Mouse (Mus musculus): ENCODE data around the gene A230050P20Rik. TPM values are rescaled to one million over a fixed set of nuclear protein-coding genes. Genes with fewer than 3 reads are reported as not detected.
"Not testable (repeated sequence)": the region's sequence is repeated elsewhere in the genome, so short reads cannot be mapped to it uniquely, and the experiment has no call there.

The A230050P20Rik gene
- 0.29 and 0.57 TPM in 2 replicates for polyA plus RNA-seq (2012)

DNA sequence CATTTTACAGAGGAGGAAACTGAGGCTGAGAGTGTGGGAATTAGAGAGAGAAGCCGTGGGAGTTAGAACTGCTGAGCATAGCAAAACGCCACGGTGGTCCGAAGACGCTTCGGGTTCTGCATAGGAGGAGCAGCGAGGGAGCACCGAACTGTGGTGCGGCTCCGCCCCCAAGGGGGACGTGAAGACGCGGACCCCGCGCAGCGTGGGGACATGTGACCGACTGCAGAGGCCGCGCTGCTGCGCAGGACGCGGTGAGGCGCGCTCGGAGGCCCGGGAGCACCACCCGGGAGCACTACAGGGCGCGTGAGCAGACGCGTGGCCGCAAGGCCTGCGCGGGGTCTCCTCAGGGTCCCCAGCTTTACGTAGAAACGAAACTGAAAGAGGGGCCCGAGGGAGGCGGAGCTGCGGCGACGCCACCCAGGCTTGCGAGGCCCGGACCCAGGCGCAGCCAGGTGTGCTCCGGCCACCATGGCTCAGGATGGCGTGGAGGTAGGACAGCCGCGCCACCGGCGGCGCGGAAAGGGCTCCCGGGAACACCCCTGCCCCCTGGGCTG lies at the start of gene A230050P20Rik:
A230050P20Rik (plus strand) TSS at position 195 of the 554 bp plus-strand sequence.
- Histone ChIP-seq H3K27me3 (ENCODE audit: control insufficient read depth) (peaks cover 33% of the 10 kb centered on the region), H3K4me3 (replicated peaks) (peak within 1 kb of the TSS; percentile 61), H3K4me1 (ENCODE audit: control insufficient read depth) (peaks cover 15% of the 10 kb centered on the region), H3K9me3 (ENCODE audit: control insufficient read depth, low read length) (no peaks in the 10 kb centered on the region), H3K36me3 (ENCODE audit: control insufficient read depth) (peaks cover 7% of the 10 kb centered on the region; the same call in 1 of the 2 replicates)
- TF ChIP-seq TAL1 (IDR thresholded peaks at IDR 0.05; ENCODE audit: low read length) = no peak
- TF ChIP-seq GATA1 (IDR thresholded peaks at IDR 0.05; ENCODE audit: low read length) = no peak

DNA sequence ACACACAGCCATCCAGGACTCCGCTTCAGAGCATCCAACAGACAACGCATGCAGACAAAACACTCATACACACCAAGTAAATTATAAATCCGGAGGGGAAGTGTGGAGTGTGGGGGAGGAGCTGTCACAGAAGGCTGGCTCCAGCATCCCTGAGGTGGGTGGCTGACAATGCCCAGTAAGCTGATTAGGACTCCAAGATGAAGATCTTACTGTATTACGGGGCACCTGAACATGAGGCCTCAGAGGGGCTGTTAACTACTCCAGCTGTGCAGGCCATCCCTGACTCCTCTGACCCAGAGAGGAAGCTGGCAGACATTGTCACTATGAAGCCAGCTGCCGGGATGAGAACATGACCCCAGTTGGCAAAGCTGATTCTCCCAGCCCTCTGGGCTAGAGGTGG lies 48.4 kb upstream of the A230050P20Rik start:
- TF ChIP-seq GATA1 (IDR thresholded peaks at IDR 0.05; ENCODE audit: low read length) (no peak), TAL1 (IDR thresholded peaks at IDR 0.05; ENCODE audit: low read length) (no peak)
- Histone ChIP-seq H3K4me3 (replicated peaks) (no peak overlapping the region), H3K9me3 (ENCODE audit: control insufficient read depth, low read length) (no peaks in the 10 kb centered on the region), H3K36me3 (ENCODE audit: control insufficient read depth) (no peaks in the 10 kb centered on the region), H3K4me1 (ENCODE audit: control insufficient read depth) (peaks cover 2% of the 10 kb centered on the region), H3K27me3 (ENCODE audit: control insufficient read depth) (peaks cover 6% of the 10 kb centered on the region)

DNA sequence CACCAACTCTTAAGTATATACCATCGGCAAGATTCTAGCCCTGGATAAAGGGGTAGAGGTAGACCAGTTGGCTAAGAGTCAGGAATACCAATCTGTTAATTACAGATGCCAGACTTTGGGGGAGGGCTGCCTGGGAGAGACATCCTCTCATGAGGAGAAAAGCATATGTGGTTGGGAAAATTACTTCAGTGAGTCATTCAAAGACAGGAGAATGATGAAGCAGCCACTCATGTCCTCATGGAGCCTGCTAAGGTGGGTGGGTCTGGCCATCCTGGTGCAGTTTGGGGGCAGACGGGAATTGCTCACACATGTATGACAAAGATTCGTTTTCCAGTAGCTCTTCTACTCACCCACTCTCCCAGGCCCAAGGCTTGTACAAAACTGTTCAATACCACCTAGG lies 45.6 kb upstream of the A230050P20Rik start:
- Histone ChIP-seq H3K9me3 (ENCODE audit: control insufficient read depth, low read length) (no peaks in the 10 kb centered on the region), H3K27me3 (ENCODE audit: control insufficient read depth) (no peaks in the 10 kb centered on the region), H3K36me3 (ENCODE audit: control insufficient read depth) (no peaks in the 10 kb centered on the region), H3K4me1 (ENCODE audit: control insufficient read depth) (no peaks in the 10 kb centered on the region), H3K4me3 (replicated peaks) (no peak overlapping the region)
- no peak for TF ChIP-seq TAL1 (IDR thresholded peaks at IDR 0.05; ENCODE audit: low read length)
- TF ChIP-seq GATA1 (IDR thresholded peaks at IDR 0.05; ENCODE audit: low read length) = no peak

DNA sequence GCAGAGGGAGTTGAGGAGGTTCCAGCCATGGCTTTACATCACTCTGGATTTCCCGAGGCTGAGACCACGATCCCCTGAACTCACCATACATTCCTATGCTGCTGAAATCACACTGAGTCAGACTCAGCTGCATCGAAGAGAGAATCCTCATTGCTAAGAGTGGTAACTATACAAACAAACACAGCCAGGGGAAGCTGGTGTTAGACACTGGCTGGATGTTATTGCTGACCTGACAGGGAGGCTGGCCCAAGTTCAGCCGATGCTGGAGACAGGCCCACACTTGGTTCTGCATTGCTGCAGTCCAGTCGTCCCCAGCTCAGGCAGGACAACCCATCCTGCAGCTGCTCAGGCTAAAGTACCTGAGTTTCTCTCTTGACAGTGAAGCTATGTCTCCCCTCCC lies 42.7 kb upstream of the A230050P20Rik start:
- no peaks in the 10 kb centered on the region for H3K4me1 ChIP-seq (ENCODE audit: control insufficient read depth)
- no peak overlapping the region for H3K4me3 ChIP-seq (replicated peaks)
- no peaks in the 10 kb centered on the region for H3K9me3 ChIP-seq (ENCODE audit: control insufficient read depth, low read length)
- no peaks in the 10 kb centered on the region for H3K36me3 ChIP-seq (ENCODE audit: control insufficient read depth)
- H3K27me3 ChIP-seq (ENCODE audit: control insufficient read depth) = no peaks in the 10 kb centered on the region
- TF ChIP-seq GATA1 (IDR thresholded peaks at IDR 0.05; ENCODE audit: low read length) = no peak
- no peak for TF ChIP-seq TAL1 (IDR thresholded peaks at IDR 0.05; ENCODE audit: low read length)

DNA sequence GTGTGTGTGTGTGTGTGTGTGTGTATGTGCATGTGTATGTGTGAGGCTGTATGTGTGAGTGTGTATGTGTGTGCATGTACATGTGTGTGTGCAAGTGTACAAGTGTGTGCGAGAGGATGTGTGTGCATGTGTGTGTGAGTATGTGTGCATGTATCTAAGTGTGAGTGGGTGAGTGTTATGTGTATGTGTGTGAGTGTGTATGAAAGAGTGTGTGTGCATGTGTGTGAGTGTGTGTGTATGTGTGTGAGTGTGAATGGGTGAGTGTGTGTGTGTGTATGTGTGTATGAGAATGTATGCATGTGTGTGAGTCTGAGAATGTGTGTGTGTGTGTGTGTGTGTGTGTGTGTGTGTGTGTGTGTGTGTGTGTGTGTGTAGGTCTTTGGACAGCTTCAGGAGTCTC lies 40.3 kb upstream of the A230050P20Rik start:
- H3K9me3 ChIP-seq (ENCODE audit: control insufficient read depth, low read length) = no peaks in the 10 kb centered on the region
- no peaks in the 10 kb centered on the region for H3K4me1 ChIP-seq (ENCODE audit: control insufficient read depth)
- TF ChIP-seq GATA1 (IDR thresholded peaks at IDR 0.05; ENCODE audit: low read length) (no peak), TAL1 (IDR thresholded peaks at IDR 0.05; ENCODE audit: low read length) (no peak)
- H3K4me3 ChIP-seq (replicated peaks) = no peak overlapping the region
- H3K36me3 ChIP-seq (ENCODE audit: control insufficient read depth) = no peaks in the 10 kb centered on the region
- H3K27me3 ChIP-seq (ENCODE audit: control insufficient read depth) = peaks cover 6% of the 10 kb centered on the region

DNA sequence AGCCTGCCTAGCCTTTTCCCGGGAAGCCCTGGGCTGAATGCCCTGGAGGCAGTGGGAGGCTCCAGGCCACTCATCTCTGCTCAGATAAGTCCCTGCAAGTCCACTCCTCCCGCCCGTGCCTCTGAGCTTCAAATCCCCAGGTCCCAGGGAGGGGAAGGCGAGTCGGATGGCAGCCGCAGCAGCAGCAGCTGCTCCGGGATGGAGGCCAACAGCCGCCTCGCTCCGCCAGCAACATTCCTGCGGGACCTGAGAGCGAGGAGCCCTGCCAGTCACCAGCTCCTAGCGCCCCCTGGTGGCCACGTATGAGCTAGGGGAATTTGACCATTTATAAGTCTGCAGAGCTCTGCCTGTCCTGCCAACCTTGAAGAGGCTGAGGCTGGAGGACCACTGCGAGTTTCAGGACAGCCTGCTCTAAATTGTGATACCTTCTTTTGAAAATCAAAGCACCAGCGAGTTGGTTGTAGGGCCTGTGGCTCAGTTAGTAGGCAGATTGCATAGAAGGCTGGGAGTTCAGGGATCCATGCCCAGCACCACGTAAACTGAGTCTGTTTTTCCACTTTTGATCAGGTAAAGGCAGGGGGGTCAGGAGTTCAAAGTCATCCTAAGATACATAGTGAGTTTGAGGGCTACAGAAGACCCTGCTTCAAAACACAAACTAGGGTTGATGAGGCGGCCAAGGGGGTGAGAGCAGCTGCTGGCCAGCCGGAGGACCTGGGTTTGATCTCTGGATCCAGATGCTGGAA lies 37.4 kb upstream of the A230050P20Rik start:
- no peak for TF ChIP-seq GATA1 (IDR thresholded peaks at IDR 0.05; ENCODE audit: low read length)
- TF ChIP-seq TAL1 (IDR thresholded peaks at IDR 0.05; ENCODE audit: low read length) = no peak
- Histone ChIP-seq H3K36me3 (ENCODE audit: control insufficient read depth) (no peaks in the 10 kb centered on the region), H3K9me3 (ENCODE audit: control insufficient read depth, low read length) (no peaks in the 10 kb centered on the region), H3K4me1 (ENCODE audit: control insufficient read depth) (no peaks in the 10 kb centered on the region), H3K27me3 (ENCODE audit: control insufficient read depth) (peaks cover 7% of the 10 kb centered on the region), H3K4me3 (replicated peaks) (no peak overlapping the region)

DNA sequence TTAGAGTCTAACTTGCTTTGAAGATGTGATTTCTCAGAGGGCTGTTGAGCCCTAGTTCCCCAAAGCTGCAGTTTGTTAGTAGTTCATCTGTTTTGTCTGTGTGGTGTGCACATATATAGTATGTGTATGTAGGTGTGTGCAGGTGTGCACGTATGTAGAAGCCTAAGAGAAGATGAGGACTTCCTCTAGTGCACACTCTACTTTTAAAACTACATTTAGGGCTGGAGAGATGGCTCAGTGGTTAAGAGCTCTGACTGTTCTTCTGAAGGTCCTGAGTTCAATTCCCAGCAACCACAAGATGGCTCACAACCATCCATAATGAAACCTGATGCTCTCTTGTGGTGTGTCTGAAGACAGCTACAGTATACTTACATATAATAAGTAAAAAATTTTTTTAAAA lies 33.6 kb upstream of the A230050P20Rik start:
- no peaks in the 10 kb centered on the region for H3K9me3 ChIP-seq (ENCODE audit: control insufficient read depth, low read length)
- no peak overlapping the region for H3K4me3 ChIP-seq (replicated peaks)
- H3K36me3 ChIP-seq (ENCODE audit: control insufficient read depth) = no peaks in the 10 kb centered on the region
- TF ChIP-seq TAL1 (IDR thresholded peaks at IDR 0.05; ENCODE audit: low read length) (no peak), GATA1 (IDR thresholded peaks at IDR 0.05; ENCODE audit: low read length) (no peak)
- H3K4me1 ChIP-seq (ENCODE audit: control insufficient read depth) = no peaks in the 10 kb centered on the region
- peaks cover 7% of the 10 kb centered on the region for H3K27me3 ChIP-seq (ENCODE audit: control insufficient read depth)

DNA sequence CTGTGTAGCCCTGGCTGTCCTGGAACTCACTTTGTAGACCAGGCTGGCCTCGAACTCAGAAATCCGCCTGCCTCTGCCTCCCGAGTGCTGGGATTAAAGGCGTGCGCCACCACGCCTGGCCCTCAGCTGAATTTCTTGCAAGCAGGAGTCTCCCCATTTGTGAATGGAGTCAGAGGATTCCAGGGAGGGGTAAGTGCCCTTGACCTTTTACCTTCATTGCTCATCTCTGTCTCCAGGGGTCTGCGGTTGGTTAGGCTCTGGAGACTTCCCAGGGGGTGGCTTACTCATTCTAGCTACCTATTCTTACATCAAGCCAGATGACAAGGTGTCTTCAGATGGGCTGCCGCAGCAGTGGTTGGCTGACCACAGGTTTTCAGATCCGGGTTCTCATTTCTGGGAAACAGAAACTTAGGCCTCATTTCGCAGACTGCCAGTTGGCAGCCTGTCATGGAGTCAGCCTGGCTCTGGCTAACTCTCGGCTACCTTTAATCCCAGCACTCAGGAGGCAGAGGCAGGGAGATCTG lies 32.9 kb upstream of the A230050P20Rik start:
- not testable (repeated sequence) for H3K4me1 ChIP-seq (ENCODE audit: control insufficient read depth); H3K27me3 ChIP-seq (ENCODE audit: control insufficient read depth); H3K36me3 ChIP-seq (ENCODE audit: control insufficient read depth); H3K4me3 ChIP-seq (replicated peaks); H3K9me3 ChIP-seq (ENCODE audit: control insufficient read depth, low read length)

DNA sequence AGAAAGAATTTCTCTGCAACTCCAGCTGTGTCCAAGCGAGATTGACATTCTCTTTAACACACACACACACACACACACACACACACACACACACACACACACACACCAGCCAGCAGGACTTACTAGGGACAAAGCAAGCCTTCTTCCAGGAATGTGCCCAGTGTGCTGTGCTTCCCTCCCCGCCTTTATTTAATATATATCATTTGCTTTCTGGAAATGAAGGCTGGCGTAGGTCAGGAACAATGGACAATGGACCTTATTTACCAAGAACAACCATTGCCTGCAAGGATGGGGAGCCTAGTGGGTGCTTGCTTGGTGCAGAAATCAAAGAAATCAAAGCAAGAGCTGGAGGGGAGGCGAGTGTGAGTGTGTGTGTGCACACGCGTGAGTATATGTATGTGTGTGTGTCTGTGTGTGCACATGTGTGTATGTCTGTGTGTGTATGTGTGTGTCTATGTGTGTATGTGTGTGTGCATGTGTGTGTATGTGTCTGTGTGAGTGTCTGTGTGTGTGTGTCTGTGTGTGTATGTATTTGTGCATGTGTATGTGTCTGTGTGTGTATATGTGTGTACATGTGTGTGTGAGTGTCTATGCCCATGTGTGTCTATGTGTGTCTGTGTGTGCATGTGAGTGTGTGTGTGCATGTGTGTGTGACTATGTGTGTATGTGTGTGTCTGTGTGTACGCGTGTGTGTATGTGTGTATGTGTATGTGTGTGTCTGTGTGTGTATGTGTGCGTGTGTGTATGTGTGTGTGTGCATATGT lies 31.1 kb upstream of the A230050P20Rik start:
- Histone ChIP-seq H3K27me3 (ENCODE audit: control insufficient read depth) (peaks cover 7% of the 10 kb centered on the region), H3K4me1 (ENCODE audit: control insufficient read depth) (no peaks in the 10 kb centered on the region), H3K4me3 (replicated peaks) (no peak overlapping the region), H3K9me3 (ENCODE audit: control insufficient read depth, low read length) (no peaks in the 10 kb centered on the region), H3K36me3 (ENCODE audit: control insufficient read depth) (no peaks in the 10 kb centered on the region)
- TF ChIP-seq GATA1 (IDR thresholded peaks at IDR 0.05; ENCODE audit: low read length) (no peak), TAL1 (IDR thresholded peaks at IDR 0.05; ENCODE audit: low read length) (no peak)

All from erythroblast, embryonic 14.5 days (primary cell).